Mouse (Mus musculus): ENCODE measurements at regions not wholly inside any gene's neighbourhood (a gene's known extent, or its start where the extent isn't known, plus 50 kb on each side); places are given as distances from the start of the nearest gene placed in this dataset.

DNA sequence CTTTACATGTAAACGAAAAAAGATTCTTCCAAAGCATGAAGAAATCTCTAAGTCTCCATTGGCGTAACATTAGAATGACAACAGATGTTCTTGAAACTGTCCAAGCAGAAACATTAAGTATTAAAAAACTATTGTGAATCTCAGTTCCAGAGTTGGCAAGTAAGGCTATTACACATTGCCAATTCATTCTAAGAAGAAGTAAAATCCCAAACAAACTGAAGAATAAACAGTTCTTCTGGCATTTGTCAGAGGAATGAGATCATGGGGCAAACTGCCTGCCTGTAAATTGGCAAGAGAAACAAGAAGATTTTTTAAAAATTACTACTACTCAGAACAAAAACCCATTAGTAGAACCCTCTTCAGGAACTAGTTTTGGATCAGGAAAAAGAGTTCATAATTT, 680.1 kb downstream of the Nova1 start:
- no peak for DNase-seq

DNA sequence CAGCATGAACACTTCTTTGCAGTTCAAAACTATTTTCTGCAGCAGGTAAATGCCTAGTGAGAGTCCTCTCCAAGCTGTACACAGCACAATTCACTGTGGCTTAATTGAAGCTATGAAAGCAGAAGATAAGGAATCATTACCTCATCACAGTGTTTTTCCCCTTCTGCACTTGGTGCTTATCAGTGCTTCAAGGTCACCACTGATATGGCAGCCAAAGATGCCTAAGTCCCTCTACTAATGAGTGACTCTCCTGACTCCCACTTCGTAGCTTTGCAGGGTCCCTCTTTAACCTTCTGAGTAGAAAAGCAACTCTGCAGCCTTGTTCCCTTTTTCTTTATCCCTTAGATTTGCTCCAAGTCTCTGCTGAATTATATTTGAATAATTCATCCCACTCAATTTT, 692.9 kb downstream of the Nova1 start:
- DNase-seq = no peak

DNA sequence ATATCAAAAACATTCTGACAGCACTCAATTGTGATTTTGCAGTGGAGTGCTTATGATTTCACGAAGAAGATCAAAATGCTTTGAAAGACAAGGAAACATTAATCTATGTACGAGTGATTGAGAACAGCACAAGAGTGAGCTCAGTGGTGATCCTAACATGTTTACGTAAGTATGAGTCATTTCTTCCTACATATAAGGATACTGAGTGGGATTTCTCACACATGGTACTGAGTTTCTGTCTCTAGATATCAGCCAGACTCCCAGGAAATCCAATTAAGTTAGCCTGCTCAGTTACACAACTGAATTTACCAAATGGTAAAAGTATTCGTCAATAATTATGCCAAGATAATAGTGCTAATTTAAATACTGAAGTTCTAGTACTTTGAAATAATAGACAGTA, 707.4 kb downstream of the Nova1 start:
- DNase-seq = no peak

DNA sequence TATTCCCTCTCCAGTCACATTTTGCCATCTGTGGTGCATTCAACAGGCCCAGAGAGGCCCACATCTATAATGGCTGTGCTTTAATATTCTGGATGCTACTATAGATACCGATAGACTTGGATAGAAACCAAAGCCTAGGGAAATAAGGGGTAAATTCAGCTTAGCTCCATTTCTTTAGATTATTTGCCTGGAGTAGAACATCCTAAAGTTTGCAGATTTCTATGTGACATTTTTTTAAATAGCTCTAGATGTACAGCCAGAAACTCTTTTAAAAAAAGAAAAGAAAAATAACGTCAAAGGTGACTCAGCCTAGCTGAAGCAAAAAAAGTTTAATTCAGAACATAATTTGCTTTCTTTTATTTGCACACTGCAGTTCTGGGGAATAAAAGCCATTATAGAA, 735.4 kb downstream of the Nova1 start:
- no peak for DNase-seq

DNA sequence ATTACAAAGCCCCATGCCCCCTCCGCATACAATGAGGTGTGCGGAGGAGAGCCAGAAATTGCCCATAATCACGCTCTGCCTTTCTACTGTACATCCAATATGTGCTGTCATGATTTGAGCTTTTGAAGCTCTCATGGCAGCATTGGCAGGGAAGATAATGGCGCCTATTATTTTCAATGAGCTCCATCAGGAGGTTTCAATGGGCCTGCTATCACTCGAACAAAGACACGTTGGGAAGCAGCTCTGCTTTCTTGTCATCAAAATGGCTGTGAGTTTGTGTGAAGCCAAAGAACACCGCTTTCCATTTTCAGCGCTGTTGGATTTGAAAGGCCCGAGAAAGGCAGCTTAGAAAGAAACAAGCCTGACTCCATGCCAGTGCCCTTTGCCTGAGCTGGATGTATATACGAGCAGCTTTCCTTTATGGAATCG, 742.9 kb downstream of the Nova1 start:
- DNase-seq = no peak

DNA sequence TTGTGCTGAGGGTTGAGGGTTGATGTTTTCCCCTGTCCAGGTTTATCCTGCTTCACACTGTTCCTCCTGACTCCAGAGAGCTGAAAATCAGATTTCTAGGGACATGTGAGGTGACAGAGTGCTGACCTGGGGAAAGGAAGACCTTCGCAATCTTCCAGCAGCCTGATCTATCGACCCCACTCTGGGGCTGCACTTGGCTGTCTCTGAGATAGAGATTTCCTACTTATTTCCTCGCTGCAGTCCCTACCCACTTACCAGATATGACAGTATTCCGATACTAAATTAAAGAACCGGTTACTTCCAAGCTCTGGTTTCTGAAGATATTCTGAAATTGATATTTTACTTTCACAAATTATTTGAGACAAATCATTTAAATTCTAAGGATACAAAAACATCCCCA, 743.4 kb downstream of the Nova1 start:
- no peak for DNase-seq

DNA sequence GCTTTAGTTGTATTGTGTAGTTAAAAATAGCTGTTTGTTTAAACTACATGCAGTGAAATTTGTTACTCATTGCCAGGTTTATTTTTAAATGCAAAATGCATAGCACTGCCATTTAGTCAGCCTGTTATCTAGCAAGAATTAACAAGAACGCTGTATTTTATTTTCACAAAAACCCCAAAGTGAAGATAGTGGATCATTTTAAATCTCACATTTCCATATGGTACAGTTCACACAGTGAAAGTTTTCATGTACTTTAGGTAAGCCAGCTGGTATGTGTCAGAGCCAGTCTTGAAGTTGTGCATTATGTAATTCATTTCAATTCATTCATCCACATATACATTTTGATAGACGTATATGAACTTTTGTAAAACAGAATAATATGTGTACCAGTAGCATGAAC, 751.8 kb downstream of the Nova1 start:
- no peak for DNase-seq

DNA sequence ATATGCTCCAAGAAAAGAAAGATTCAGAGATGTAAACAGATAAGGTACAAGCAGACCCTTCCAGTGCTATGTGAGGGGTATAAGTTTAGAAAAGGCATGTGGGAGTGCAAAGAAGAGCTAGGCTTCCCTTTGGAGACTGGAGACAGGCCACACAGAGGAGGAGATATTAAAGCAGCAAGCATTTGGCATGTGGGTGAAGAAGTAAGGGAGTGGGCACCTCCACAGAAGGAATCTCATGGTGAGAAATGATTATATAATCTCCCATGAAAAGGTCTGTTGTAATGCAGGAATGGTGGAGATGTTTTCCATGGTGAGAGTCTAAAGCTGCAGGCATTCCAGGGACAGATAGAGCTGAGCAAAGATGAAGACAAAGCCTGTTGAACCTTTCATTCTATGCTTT, 778.1 kb downstream of the Nova1 start:
- no peak for DNase-seq

DNA sequence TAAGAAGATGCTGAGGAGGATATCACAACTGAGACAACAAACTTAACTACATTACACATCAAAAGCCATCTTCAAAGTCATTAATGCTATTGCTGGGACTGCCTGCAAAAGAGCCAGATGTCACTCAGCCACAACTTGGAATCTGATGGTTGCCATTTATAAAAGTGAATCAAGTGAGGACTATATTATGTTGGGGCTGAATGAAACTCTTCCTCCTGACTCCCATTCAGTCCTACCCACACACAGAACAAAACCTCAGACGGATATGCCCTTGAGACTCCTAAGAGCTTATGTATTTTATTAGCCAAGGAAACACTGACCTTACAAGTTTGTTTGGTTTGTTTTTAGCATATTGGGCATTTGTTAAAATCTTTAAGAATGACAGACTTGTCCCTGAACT, 778.5 kb downstream of the Nova1 start:
- DNase-seq = no peak

DNA sequence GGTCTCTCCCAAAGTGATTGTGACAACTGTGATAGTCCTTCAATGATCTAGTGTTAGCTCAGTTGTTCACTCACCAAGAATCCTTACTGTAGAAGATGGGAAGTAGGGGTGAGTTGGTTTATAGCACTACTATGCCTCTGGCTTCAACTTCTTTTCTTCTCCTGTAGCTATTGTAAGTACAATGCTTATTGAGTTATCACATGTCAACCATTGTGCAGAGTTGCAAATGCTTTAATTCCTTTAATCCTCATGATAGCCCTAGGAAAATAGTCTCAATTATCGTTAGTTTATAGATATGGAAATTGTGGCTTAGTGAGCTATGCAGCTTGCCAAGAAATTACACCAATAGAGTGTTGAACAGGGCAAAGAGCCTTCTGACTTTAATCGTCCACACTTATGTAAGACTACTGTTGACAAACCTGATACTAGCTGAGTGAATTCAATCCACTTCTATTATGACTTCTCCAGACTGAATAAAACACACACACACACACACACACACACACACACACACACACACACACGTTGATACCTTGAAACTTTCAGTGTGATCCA, 782.1 kb downstream of the Nova1 start:
- DNase-seq = no peak

DNA sequence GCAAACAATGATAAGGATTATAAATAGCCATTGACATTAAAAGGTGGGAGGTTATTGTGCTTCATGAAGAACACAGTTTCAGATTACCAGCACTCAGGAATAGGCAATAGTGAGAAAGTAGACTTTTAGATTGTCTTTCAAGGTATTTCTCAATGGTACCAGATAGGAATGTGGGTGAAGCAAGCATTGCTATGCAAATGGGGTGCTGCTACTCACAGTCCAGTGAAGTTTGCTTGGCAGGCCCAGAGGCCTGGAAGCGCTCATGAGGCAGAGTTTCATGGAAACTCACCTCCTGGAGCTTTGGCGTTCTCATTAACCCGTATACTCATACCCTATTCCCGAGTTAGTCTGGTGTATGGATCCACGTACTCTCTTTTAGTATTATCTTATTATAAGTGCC, 793.5 kb downstream of the Nova1 start:
- DNase-seq = no peak

DNA sequence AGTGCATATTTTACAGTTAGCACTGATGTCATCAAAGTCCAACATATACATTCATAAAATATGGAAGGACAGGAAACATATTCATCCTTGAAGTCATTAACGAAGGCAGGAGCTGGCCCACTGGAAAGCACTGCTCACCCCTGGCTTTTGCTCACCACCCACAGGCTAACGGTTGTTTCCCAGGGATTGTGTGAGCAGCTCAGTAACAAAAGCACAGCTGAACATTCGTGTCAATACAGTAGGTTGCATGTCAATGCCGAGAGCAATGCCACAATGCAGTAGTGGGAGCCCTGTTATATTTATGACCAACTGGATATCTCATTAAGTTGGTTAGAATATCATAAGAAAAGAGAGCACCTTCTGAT, 797.2 kb downstream of the Nova1 start:
- DNase-seq = no peak

DNA sequence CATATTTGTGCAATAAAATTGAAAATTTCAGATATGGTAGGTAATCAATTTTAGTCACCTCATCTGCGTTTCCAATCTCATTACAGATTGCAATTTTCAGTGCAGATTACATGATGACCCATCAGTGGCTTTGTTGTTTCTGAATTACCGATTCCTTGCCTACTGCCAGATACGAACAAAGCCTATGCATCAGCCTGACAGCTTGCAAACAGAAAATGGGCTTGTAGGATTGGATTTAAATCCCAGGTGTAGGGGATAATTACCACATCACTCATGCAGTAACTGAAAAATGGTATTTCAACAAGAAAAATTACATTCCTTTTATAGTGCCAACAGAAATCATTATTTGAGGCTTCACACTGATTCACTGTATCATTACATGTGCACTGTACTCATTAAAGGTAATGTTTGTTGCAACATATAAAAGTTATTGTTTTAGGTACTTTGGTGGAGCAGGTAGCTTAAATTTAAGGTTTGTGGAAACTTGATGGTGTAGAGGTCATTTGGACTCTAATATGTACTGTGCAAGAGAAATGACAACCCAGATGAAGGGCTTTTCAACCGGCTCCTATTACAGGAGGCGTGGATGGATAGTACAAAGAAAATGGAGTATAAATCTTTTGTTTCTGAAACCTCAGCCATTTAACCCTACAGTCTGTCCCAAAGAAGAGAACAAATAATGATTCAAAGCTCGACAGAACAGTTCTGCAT, 797.7 kb downstream of the Nova1 start:
- DNase-seq = no peak

DNA sequence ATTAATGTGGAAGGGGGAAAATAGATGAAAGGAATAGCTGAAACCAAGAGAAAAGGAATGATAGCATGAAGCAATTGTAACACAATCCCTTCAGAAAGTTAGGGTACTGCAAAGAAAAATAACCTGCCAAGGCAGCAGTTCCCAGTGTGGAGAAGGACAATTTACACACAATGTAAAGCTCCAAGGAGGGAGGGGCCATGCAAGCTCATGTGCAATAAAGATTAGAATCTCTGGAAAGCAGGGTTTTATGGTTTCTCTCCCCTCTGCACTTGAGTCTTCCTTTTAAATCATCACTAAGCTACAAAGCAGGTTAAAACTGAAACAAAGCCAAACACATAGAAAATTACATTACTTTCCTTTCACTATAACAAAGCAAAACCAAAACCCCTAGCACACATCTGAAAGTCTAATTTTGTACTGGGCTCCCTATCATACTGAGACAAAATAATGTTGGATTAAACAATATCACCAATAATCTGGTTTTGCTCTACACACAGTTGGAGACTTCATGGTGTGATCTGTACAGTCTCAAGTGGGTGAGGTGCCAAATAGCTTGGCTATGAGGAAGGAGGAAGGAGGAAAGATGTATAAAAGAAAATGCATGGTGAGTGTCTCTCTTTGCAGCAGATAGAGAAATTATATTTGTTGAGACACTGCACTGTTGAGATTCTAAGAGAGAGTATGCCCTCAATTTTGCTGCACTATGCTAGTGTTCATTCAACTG, 840.9 kb downstream of the Nova1 start:
- DNase-seq = no peak

DNA sequence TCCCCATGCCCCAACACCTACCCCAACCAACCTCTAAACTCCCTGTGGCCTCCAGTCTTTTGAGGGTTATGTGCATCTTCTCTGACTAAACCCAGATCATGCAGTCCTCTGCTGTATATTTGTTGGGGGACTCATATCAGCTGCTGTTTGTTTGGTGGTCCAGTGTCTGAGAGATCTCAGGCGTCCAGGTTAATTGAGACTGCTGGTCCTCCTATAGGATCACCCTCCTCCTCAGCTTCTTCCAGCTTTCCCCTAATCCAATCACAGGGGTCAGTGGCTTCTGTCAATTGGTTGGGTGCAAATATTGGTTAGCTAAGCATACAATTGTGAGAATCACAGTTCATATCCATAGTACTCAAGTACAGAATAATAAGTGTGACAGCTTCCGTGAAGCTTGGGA, 842.9 kb downstream of the Nova1 start:
- DNase-seq = no peak

DNA sequence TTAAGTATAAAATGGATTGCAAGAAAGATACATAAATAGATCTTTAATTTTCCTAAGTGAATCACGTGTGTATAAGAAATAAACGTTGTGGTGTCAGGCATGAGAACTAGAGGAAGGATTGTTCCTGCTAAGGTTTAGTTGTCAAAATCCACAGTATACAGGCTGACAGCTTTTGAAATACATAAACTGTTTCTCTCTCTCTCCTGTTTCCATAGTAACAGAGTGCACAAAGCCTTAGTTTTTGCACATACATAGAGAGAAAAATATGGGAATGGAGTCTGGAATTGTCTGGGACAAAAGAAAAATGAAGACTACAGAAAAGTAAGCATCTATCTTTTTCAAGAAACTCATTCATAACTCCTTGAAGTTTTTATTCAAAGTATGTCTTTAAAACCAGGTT, 848.3 kb downstream of the Nova1 start:
- no peak for DNase-seq

DNA sequence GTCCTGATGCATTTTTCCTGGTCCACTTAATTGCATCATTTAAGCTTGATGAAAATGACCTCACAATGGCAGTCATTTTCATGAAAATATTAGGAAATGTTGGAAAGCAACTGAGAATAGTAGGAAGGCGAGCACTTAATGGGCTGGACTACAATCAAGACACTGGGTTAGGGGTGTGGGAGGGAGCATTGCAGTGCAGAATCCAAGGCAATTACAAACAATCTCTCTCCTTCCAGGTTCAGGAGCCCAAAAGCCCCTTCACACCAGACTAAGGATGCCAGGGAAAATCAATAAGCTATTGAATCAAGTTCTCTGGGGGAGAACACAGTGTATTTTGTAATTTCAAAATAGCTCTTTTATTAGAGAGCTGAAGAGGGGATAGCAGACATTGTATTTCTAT, 848.8 kb downstream of the Nova1 start:
- no peak for DNase-seq

DNA sequence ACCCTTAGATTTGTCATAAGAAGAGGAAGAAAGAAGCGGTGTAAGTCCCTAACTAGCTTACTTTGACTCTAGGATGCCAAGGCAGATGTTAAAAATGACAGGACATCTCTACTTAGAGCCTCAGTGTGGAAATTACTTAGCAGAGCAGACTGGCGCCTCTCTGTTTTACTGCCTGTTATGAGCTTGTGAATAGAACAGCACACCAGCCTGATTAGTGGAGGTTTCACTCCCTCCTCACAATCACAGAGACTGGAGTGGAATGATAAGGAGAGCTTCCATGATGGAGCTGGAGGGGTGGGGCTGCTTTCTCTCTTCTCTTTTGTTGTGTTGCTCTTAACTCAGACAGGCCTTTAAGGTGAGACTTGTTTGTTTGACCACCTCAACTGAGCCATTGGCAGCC, 871.8 kb downstream of the Nova1 start:
- no peak for DNase-seq

DNA sequence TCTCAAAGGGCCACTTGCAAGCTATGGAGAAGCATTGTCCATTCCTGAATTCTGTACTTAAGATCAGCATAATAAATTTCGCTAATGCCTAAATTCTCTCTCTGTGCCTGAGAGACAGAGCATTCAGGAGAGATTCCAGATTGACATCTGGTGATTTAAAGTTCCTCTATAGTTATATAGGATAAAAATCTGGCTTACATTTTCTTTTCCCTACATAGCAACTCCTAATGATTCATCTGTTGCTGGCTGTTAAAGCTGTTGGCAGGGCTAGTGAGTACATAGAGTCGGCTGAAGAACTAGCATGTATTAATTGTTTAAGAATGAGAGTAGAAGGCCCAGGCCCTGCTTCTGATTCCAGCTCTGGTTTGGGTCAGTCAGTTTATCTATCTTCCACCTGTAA, 870.0 kb upstream of the Stxbp6 start:
- no peak for DNase-seq

DNA sequence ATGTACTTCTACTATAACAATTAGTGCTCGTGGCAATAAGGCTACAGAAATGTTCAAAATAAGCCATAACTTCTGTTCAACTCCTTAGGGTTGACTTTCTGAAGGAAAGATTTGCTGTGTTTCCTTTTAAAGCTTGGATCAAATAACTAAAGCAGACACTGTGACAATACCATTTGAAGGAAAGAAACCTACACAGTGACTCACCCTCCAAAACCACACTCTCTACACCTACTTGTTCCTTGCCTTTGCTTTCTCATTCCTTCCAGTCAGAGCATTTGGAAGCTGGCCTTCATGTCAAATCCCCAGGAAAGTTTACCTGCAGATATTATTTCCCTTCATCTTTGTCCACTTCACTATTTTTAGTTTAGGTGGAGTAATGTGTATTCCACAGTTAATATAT, 867.9 kb upstream of the Stxbp6 start:
- DNase-seq = no peak

DNA sequence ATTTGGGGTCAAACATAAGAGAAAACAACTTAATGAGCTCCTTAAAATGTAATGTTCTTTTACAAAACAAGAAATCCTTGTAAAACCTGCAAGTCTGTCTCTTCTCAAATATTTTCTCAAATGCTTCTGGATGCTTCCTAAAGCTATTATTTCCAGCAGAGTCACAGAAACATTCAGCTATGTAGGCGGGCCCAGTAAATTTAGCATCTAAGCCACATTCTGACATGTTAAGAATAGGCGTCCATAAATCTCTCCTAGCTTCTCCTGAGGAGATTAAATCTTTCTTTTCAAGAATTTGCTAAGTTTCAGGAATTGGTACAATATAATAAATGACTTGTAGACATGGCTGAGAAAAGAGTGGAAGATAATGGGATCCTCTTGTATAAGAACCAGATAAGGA, 858.9 kb upstream of the Stxbp6 start:
- DNase-seq = no peak

DNA sequence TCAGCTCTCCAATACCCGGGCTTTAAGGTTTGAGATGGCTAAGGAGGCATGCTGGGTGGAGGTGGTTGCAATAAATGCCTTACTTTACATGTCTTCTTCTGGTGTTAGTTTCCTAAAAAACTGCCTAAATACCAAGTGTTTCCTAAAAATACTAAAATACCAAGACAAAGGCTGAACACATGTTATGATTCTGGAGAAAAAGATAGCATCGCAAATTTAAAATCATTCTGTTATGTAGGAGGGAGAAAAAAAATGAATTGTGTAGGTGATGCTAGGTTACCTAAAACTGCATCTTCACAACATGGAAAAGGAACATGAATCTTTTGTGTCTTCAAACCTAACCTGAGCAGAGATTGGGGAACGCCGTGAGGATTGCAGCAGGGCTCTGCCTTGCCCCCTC, 857.7 kb upstream of the Stxbp6 start:
- no peak for DNase-seq

DNA sequence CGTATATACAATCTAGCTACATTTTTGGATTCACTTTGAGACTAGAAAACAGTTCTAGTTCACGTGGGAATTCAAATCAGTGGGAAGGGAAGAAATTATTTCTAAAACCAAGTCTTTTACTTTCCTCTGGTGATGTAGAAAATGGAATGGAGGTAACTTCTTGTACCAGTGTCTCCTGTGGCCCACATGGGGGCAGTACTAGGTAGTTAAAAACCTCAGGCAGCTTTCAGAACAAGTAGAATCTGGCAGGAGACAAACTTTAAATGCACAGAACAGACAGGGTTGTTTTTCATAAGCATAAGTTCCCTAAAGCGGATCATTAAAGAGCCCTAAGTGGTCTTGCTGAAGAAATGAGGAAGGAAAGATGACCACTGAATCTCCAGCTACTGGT, 855.2 kb upstream of the Stxbp6 start:
- peak; percentile 5 for DNase-seq

DNA sequence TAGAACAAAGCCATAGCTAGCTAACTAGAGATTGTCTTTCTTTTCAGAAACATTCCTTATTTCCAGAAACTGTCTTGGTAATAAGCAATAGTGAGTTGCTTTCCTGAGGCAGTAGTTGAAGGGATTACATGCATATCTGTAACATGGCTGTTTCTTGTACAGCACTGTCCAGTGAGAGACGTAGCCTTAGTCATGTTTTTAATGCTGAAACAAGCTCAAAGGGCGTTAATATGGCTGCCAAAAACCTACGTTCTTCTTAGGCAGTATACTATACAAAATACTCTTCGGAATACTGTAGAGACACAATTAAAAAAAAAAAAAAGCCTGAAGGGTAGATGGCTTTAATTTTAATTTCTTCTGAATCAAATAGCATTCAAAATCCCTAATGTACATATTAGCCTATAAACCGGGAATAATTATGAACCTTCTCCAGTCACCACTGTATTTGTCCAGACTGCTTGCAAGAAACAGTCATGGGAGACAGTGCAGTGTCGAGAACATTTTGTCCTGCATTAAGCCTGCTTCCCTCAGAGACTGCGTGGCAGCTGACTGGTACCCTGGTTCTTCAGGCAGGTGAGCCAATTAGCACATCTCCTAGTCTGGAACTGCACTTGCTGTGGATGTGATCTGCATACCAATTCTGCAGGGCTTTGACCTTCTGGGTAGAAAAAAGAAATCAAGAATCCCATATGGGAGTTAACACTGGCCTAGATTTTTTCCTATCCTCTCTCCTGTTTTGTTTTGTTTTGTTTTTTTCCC, 854.7 kb upstream of the Stxbp6 start:
- peak; percentile 4 for DNase-seq

Data from cerebellum, adult 8-10 months (tissue).